Mouse (Mus musculus): ENCODE data around the gene Fancg. TPM values are rescaled to one million over a fixed set of nuclear protein-coding genes. Genes with fewer than 3 reads are reported as not detected.

Gene Fancg
- total and polyA plus RNA-seq, 3 experiments = 11.4 to 24.6 TPM; not detected in 1

- peak overlapping the region; percentile 68 to 79 for H3K4me3 ChIP-seq (ENCODE audit: control insufficient read depth in 1 of 2, insufficient read depth in 1 of 2, low read depth in 2 of 2, low read length in 2 of 2)
- H3K9ac ChIP-seq (ENCODE audit: control insufficient read depth, low read depth, low read length, poor library complexity, severe bottlenecking) = peak overlapping the region; percentile 89
- TF ChIP-seq MXI1 (IDR thresholded peaks at IDR 0.05; ENCODE audit: low read depth, low read length) (no peak), USF1 (IDR thresholded peaks at IDR 0.05; ENCODE audit: low read depth, low read length) (no peak), MEF2A (IDR thresholded peaks at IDR 0.05; ENCODE audit: extremely low read depth, insufficient replicate concordance, low read depth, low read length, poor library complexity, severe bottlenecking) (no peak), MAZ (IDR thresholded peaks at IDR 0.05; ENCODE audit: low read depth, low read length) (no peak), NELFE (IDR thresholded peaks at IDR 0.05; ENCODE audit: low read depth, low read length) (no peak), POLR2A (IDR thresholded peaks at IDR 0.05; ENCODE audit: control insufficient read depth in 1 of 2, insufficient read depth in 1 of 2, low read depth in 1 of 2, low read length in 2 of 2, poor library complexity in 1 of 2) (no peak), ZC3H11A (IDR thresholded peaks at IDR 0.05; ENCODE audit: low read depth, low read length) (no peak), HCFC1 (IDR thresholded peaks at IDR 0.05; ENCODE audit: low read depth, low read length) (no peak), GATA1 (IDR thresholded peaks at IDR 0.05; ENCODE audit: low read depth, low read length) (no peak), TBP (IDR thresholded peaks at IDR 0.05; ENCODE audit: low read depth, low read length) (no peak), ETS1 (IDR thresholded peaks at IDR 0.05; ENCODE audit: low read depth, low read length) (no peak), POLR2AphosphoS2 (IDR thresholded peaks at IDR 0.05; ENCODE audit: low read length) (no peak), ZMIZ1 (IDR thresholded peaks at IDR 0.05; ENCODE audit: low read depth, low read length) (no peak), MAX (IDR thresholded peaks at IDR 0.05; ENCODE audit: low read length) (no peak), CHD2 (IDR thresholded peaks at IDR 0.05; ENCODE audit: low read length) (no peak), EP300 (IDR thresholded peaks at IDR 0.05; ENCODE audit: low read depth in 1 of 2, low read length in 2 of 2) (no peak)
- peaks cover 10% of the 10 kb centered on the region for H3K79me2 ChIP-seq (ENCODE audit: control insufficient read depth, insufficient read depth, low read length, poor library complexity)
- H3K9me3 ChIP-seq (replicated peaks; ENCODE audit: insufficient read depth, low read length) = no peaks in the 10 kb centered on the region
- H3K36me3 ChIP-seq (ENCODE audit: control insufficient read depth in 1 of 2, insufficient read depth in 2 of 2, low read length in 2 of 2) = peaks cover 1 to 2% of the 10 kb centered on the region in 2 experiments; a peak in 2 of 4 replicates
- H3K4me1 ChIP-seq (ENCODE audit: control insufficient read depth in 1 of 2, insufficient read depth in 2 of 2, low read length in 2 of 2) = peaks cover 0 to 9% of the 10 kb centered on the region in 2 experiments; a peak in 2 of 4 replicates
- no peak for DNase-seq (ENCODE audit: low read depth, low spot score)
- no peak overlapping the region for H3K27ac ChIP-seq (ENCODE audit: control insufficient read depth, low read depth, low read length)
- no peaks in the 10 kb centered on the region for H3K27me3 ChIP-seq (ENCODE audit: control insufficient read depth in 1 of 2, insufficient read depth in 2 of 2, low read length in 2 of 2)
Observed at GRCm38 (mm10) chr4:43024673-43025072, 14.4 kb upstream of the Fancg start.

- no peaks in the 10 kb centered on the region for H3K27me3 ChIP-seq (ENCODE audit: control insufficient read depth in 1 of 2, insufficient read depth in 2 of 2, low read length in 2 of 2)
- peaks cover 9% of the 10 kb centered on the region for H3K79me2 ChIP-seq (ENCODE audit: control insufficient read depth, insufficient read depth, low read length, poor library complexity)
- no peak overlapping the region for H3K9ac ChIP-seq (ENCODE audit: control insufficient read depth, low read depth, low read length, poor library complexity, severe bottlenecking)
- peak in 2 of 3 experiments; percentile 16 to 34; a peak in 3 of 6 replicates for TF ChIP-seq CTCF (IDR thresholded peaks at IDR 0.05 in 2 of 3, conservative IDR thresholded peaks at IDR 0.05 in 1 of 3; ENCODE audit: control insufficient read depth in 1 of 3, insufficient read depth in 1 of 3, low read depth in 2 of 3, low read length in 3 of 3, poor library complexity in 1 of 3, severe bottlenecking in 1 of 3)
- TF ChIP-seq TCF12 (IDR thresholded peaks at IDR 0.05; ENCODE audit: low read depth, low read length) = no peak
- H3K27ac ChIP-seq (ENCODE audit: control insufficient read depth, low read depth, low read length) = no peak overlapping the region
- no peak overlapping the region for H3K4me3 ChIP-seq (ENCODE audit: control insufficient read depth in 1 of 2, insufficient read depth in 1 of 2, low read depth in 2 of 2, low read length in 2 of 2)
- no peak for DNase-seq (ENCODE audit: low read depth, low spot score)
- H3K4me1 ChIP-seq (ENCODE audit: control insufficient read depth in 1 of 2, insufficient read depth in 2 of 2, low read length in 2 of 2) = peaks cover 0 to 9% of the 10 kb centered on the region in 2 experiments; a peak in 2 of 4 replicates
- no peaks in the 10 kb centered on the region for H3K9me3 ChIP-seq (replicated peaks; ENCODE audit: insufficient read depth, low read length)
- H3K36me3 ChIP-seq (ENCODE audit: control insufficient read depth in 1 of 2, insufficient read depth in 2 of 2, low read length in 2 of 2) = peaks cover 2% of the 10 kb centered on the region in 2 experiments; a peak in 3 of 4 replicates
Observed at GRCm38 (mm10) chr4:43021341-43021740, 11.0 kb upstream of the Fancg start.
